Mouse (Mus musculus) thymus, postnatal 14 days (tissue): ENCODE results near the gene Tmc7.
A peak's percentile ranks its signal among the peaks of the same experiment; 100 is the strongest.

Experiments used
- DNase-seq: peaks from one replicate; pipeline ENCODE4 v3.0.0; 2021

Tmc7 gene

GRCm38 (mm10) chr7:118584257-118584907 is at the start of gene Tmc7:
Gene Tmc7, minus strand, starts transcription at chr7:118584736.
- peak; percentile 84 for DNase-seq

- DNase-seq: no peak
These were observed 49.4 kb upstream of the Tmc7 start for GRCm38 (mm10) chr7:118633951-118634350.

GRCm38 (mm10) chr7:118633094-118633493 is 48.6 kb upstream of the Tmc7 start:
- no peak for DNase-seq

- no peak for DNase-seq
These were observed 43.2 kb upstream of the Tmc7 start for GRCm38 (mm10) chr7:118627550-118628298.

GRCm38 (mm10) chr7:118621094-118621493 is 36.6 kb upstream of the Tmc7 start:
- no peak for DNase-seq

- DNase-seq: no peak
These were observed 35.8 kb upstream of the Tmc7 start for GRCm38 (mm10) chr7:118620243-118620906.

GRCm38 (mm10) chr7:118618104-118618503 is 33.6 kb upstream of the Tmc7 start:
- DNase-seq: no peak

GRCm38 (mm10) chr7:118614076-118614475 is 29.5 kb upstream of the Tmc7 start:
- no peak for DNase-seq

- DNase-seq: no peak
These were observed 27.4 kb upstream of the Tmc7 start for GRCm38 (mm10) chr7:118611933-118612332.

GRCm38 (mm10) chr7:118611185-118611749 is 26.7 kb upstream of the Tmc7 start:
- DNase-seq: no peak

GRCm38 (mm10) chr7:118610721-118611120 is 26.2 kb upstream of the Tmc7 start:
- no peak for DNase-seq

- DNase-seq: no peak
These were observed 25.3 kb upstream of the Tmc7 start for GRCm38 (mm10) chr7:118609815-118610214.

- DNase-seq: no peak
These were observed 20.3 kb upstream of the Tmc7 start for GRCm38 (mm10) chr7:118604842-118605241.

- DNase-seq: peak; percentile 27
These were observed 15.6 kb upstream of the Tmc7 start for GRCm38 (mm10) chr7:118599954-118600631.

GRCm38 (mm10) chr7:118597201-118597600 is 12.7 kb upstream of the Tmc7 start, which contains the start of gene Tmc5:
Gene Tmc5, plus strand, starts transcription at chr7:118597297.
- peak; percentile 85 for DNase-seq

GRCm38 (mm10) chr7:118596271-118596670 is 11.7 kb upstream of the Tmc7 start:
- DNase-seq: peak; percentile 69

- peak; percentile 97 for DNase-seq
These were observed 10.7 kb upstream of the Tmc7 start for GRCm38 (mm10) chr7:118595228-118595627.

GRCm38 (mm10) chr7:118594611-118595010 is 10.1 kb upstream of the Tmc7 start:
- DNase-seq: no peak

GRCm38 (mm10) chr7:118593567-118594407 is 9.3 kb upstream of the Tmc7 start:
- DNase-seq: peak; percentile 44

GRCm38 (mm10) chr7:118592146-118592545 is 7.6 kb upstream of the Tmc7 start:
- DNase-seq: no peak

- no peak for DNase-seq
These were observed 6.3 kb upstream of the Tmc7 start for GRCm38 (mm10) chr7:118590726-118591305.
